Mouse (Mus musculus) heart, postnatal 10 days (tissue): Measurements from ENCODE around the gene Abca8b. TPM values are rescaled to one million over a fixed set of nuclear protein-coding genes. Genes with fewer than 3 reads are reported as not detected.

Source experiments
- DNase-seq, 2 experiments: peaks; one replicate each; pipeline ENCODE4 v3.0.0; 2021
- intact Hi-C: fragments of 180-260 bp; cut with DNase I; formaldehyde crosslinking; loops from one replicate; pipeline ENCODE4 v1.15.1; 2025
- total RNA-seq, 2 experiments: library from RNA; stranded (reverse); gene quantifications; 2 replicates each; pipeline ENCODE4 v1.2.3; 2021

Gene Abca8b
- total RNA-seq, 2 experiments from 2014 or later: 7.1 to 7.4 TPM

DNA sequence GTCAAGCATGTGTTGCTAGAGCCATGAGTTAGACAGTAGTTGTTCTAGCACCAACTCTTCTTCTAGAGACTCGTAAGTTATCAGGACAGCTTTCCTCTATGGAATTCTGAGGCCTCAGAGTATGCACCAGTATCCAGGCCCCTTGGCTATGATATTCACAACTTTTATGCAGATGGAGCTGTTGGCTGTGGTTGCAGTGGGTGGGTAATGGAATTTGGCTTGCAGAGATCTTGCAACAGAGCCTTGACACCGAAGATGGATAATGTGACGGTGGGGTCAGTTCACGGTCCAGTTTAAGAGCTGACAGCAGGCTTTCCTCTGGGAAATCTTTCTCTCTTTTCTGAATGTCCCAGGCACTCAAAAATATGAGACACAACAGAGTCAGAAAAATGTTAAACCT is 110.8 kb downstream of the Abca8b start:
- DNase-seq: peak; percentile 63 to 74
- intact Hi-C loops: no loop called here

DNA sequence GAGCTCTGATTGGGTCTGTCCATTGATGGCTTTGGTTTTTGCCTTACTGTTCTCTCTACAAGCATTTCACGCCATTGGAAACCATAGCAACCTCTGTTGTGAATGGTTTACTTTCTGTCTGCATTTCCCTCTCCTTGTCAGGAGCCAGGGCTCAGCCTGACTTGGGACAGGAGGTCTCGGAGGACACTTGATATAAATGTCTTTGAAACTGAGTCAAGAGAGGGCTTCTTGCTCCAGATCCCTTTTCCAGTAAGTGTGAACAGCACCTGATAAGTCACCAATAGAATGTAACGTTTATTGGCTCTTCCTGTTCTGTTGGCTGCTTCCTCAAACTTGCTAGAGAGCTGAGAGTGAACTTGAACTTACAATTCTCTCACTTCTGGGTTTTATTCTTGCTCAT is 111.5 kb downstream of the Abca8b start:
- intact Hi-C loops: no loop called here
- DNase-seq: no peak

Other genes with a start within 250 kb of the Abca8b start
- not detected for gene 1700012B07Rik, start 167.8 kb downstream of the Abca8b start, total RNA-seq
- 10 to 100 TPM; 47.2 to 48.5 TPM for gene Abca8a, start 100.1 kb upstream of the Abca8b start, total RNA-seq
- 10 to 100 TPM; 15.6 to 17.0 TPM for gene Abca9, start 172.4 kb upstream of the Abca8b start, total RNA-seq